Mouse (Mus musculus): ENCODE data around the gene Itga8. TPM values are rescaled to one million over a fixed set of nuclear protein-coding genes. Genes with fewer than 3 reads are reported as not detected.

Gene Itga8
- polyA plus RNA-seq, 1 experiment, result not detected

DNA sequence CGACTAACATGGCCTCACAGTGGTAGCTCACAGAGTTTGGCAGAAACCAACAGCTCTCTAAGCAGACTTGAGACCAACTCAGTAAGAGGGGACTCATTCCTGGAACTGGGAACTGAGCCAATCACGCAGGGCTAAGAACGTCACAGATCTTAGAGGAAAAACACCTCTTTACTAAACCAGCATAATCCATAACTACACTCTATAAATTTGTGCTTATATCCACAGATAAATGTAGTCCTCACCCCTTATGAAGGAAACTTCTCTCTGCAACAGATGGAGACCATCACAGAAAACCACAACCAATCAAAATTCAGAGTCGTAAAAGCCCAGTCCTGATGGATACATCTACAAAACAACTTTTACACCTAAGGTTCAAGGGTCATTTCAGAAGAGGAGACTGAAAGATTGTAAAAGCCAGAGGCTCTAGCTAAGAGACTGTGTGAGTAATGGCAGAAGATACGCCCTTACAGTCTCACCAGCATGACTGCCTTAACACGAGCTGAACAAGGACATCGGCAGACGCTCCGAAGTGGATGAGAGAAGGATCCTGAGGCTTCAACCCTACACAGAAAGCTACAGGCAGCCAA lies 3.4 kb upstream of the Itga8 start:
- 85% methylated on average over 9 of the region's 9 CpGs for WGBS
- TF ChIP-seq POLR2A (IDR thresholded peaks at IDR 0.05; ENCODE audit: insufficient read depth, low read depth, low read length) (no peak), CTCF (IDR thresholded peaks at IDR 0.05; ENCODE audit: insufficient read depth, low read depth, low read length) (no peak)
- H3K4me3 ChIP-seq (ENCODE audit: insufficient read depth, low read depth, low read length), result no peak overlapping the region
- H3K27ac ChIP-seq (ENCODE audit: insufficient read depth, low read depth, low read length), result no peak overlapping the region
- peaks cover 3% of the 10 kb centered on the region; the same call in 1 of the 2 replicates for H3K4me1 ChIP-seq (ENCODE audit: control insufficient read depth, insufficient read depth, low read length)

DNA sequence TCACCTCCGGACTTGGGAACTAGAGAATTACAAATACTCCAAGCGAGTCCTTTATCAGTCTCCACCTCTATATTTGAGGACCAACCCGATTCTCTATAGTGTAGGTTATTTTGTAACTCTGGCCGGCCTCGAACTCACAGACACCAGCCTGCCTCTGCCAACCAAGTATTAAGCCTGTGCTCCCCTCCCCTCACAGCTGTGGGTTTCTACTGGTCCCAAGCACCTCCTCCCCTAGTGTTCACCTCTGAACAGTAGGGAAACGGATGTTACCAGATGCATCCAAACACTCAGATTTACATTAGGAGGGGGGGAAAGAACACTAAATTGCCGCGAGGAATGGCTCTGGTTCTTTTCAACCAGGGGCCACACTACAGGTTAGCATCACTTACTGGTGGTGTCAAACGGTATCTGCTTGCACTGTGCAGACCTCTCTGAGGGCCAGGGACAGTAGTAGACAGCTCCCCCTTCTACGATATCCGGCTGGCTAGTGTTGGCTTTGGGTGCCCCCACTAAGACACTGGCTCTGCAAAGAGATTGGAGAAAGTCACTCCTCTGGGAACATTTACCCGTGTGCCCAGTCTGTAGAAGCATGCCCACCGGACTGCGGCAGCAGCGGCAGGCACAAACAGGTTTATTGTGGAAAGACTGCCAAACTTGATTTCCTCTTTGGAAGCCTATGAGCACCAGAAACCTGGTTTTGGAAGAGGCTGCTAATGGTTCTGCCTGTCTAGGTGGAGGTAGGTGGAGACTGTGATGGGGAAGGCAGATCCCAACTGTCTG lies 1.1 kb downstream of the Itga8 start:
- Histone ChIP-seq H3K4me3 (ENCODE audit: insufficient read depth, low read depth, low read length) (peak overlapping the region; percentile 68), H3K27ac (ENCODE audit: insufficient read depth, low read depth, low read length) (no peak overlapping the region), H3K4me1 (ENCODE audit: control insufficient read depth, insufficient read depth, low read length) (peaks cover 3% of the 10 kb centered on the region; the same call in 1 of the 2 replicates)
- no peak for TF ChIP-seq POLR2A (IDR thresholded peaks at IDR 0.05; ENCODE audit: insufficient read depth, low read depth, low read length)
- no peak for TF ChIP-seq CTCF (IDR thresholded peaks at IDR 0.05; ENCODE audit: insufficient read depth, low read depth, low read length)
- WGBS, result 74% methylated on average over 15 of the region's 15 CpGs

DNA sequence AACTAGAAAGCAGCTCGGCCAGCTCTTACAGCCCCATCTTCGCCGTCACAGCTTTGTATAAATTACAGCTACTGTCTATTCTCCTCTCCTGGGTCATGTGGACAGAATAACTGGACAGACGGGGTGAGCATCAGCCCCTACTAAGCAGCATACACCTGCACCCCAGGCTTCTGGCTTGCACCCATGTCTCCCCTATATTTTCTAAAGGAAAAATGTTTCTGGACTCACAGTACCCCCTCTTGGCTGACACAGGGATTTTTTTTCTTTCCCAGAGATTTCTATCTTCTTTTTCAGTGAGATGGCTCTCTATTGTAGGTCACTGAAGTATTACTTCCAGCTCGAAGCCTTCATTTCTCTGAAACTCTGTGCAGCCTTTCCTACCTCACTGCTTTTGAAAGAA lies 4.4 kb downstream of the Itga8 start:
- no peak for TF ChIP-seq CTCF (IDR thresholded peaks at IDR 0.05; ENCODE audit: insufficient read depth, low read depth, low read length)
- peaks cover 3% of the 10 kb centered on the region; the same call in 1 of the 2 replicates for H3K4me1 ChIP-seq (ENCODE audit: control insufficient read depth, insufficient read depth, low read length)
- no peak overlapping the region for H3K27ac ChIP-seq (ENCODE audit: insufficient read depth, low read depth, low read length)
- H3K4me3 ChIP-seq (ENCODE audit: insufficient read depth, low read depth, low read length), result no peak overlapping the region
- WGBS, result 77% methylated on average over 5 of the region's 5 CpGs

DNA sequence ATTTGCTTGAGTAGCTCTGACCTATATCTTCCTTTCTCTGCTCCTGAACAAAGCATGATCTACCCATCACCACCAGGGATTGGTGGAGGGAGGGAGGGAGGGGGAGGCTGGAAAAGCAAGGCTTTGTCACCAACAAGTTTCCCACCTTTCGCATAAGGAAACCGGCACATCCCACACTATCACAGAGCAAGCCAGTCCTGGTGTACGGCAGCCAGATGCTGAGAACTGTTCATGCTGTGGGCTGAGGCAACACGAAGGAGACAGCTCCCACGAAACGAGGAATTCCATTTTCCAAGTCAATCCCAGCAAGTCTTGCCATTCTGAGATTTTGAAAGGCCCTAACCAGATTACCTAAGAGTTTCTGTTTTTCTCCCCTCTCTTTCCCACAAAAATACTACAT lies 6.6 kb downstream of the Itga8 start:
- WGBS, result 86% methylated on average over 6 of the region's 6 CpGs
- H3K4me1 ChIP-seq (ENCODE audit: control insufficient read depth, insufficient read depth, low read length), result 0 out of 2 replicates have a peak, but pooled peaks cover 2% of the 10 kb centered on the region
- no peak overlapping the region for H3K4me3 ChIP-seq (ENCODE audit: insufficient read depth, low read depth, low read length)
- TF ChIP-seq CTCF (IDR thresholded peaks at IDR 0.05; ENCODE audit: insufficient read depth, low read depth, low read length), result no peak
- TF ChIP-seq POLR2A (IDR thresholded peaks at IDR 0.05; ENCODE audit: insufficient read depth, low read depth, low read length), result no peak
- H3K27ac ChIP-seq (ENCODE audit: insufficient read depth, low read depth, low read length), result no peak overlapping the region

DNA sequence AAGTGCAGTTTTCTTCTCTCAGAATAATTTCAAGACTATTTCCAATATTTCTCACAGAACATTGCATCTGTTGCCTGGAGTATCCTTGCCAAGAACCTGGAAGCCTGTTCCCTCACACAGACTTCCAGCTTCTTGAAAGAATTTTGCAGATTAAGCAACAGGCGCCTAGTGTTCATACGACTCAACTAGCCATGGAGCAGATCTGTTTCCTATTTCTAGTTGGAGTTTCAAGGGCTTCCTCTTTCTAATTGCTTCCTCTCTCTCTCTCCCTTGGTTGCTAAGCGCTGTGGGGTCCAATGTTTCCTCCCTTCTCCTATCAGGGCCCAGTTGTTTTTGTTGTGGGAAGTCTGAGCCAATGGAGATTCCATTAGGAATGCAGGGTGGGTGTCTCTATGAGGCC lies 7.7 kb downstream of the Itga8 start:
- H3K4me3 ChIP-seq (ENCODE audit: insufficient read depth, low read depth, low read length), result no peak overlapping the region
- 0 out of 2 replicates have a peak, but pooled peaks cover 2% of the 10 kb centered on the region for H3K4me1 ChIP-seq (ENCODE audit: control insufficient read depth, insufficient read depth, low read length)
- no peak for TF ChIP-seq CTCF (IDR thresholded peaks at IDR 0.05; ENCODE audit: insufficient read depth, low read depth, low read length)
- TF ChIP-seq POLR2A (IDR thresholded peaks at IDR 0.05; ENCODE audit: insufficient read depth, low read depth, low read length), result no peak
- 68% methylated on average over 3 of the region's 3 CpGs for WGBS
- H3K27ac ChIP-seq (ENCODE audit: insufficient read depth, low read depth, low read length), result no peak overlapping the region

DNA sequence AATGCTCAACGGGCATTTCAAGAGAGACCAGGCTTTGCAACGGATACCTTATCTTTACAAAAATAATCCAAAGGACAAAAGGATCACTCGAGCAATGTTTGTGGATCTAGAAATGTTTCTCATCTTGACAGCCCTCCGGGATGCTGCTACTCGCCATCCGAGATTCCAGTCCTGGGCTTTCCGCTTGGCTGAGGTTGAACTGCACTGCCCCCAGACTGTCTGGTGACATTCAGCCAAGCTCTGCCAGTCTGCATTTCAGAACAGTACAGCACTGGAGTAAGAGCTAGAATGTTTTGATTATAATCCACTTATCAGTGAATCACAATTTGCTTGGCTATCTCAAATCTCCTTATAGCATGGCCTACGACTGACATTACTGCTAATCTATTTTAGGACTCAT lies 8.3 kb downstream of the Itga8 start:
- WGBS, result 78% methylated on average over 8 of the region's 8 CpGs
- no peak overlapping the region for H3K4me3 ChIP-seq (ENCODE audit: insufficient read depth, low read depth, low read length)
- 0 out of 2 replicates have a peak, but pooled peaks cover 2% of the 10 kb centered on the region for H3K4me1 ChIP-seq (ENCODE audit: control insufficient read depth, insufficient read depth, low read length)
- H3K27ac ChIP-seq (ENCODE audit: insufficient read depth, low read depth, low read length), result no peak overlapping the region
- TF ChIP-seq POLR2A (IDR thresholded peaks at IDR 0.05; ENCODE audit: insufficient read depth, low read depth, low read length), result no peak
- no peak for TF ChIP-seq CTCF (IDR thresholded peaks at IDR 0.05; ENCODE audit: insufficient read depth, low read depth, low read length)

DNA sequence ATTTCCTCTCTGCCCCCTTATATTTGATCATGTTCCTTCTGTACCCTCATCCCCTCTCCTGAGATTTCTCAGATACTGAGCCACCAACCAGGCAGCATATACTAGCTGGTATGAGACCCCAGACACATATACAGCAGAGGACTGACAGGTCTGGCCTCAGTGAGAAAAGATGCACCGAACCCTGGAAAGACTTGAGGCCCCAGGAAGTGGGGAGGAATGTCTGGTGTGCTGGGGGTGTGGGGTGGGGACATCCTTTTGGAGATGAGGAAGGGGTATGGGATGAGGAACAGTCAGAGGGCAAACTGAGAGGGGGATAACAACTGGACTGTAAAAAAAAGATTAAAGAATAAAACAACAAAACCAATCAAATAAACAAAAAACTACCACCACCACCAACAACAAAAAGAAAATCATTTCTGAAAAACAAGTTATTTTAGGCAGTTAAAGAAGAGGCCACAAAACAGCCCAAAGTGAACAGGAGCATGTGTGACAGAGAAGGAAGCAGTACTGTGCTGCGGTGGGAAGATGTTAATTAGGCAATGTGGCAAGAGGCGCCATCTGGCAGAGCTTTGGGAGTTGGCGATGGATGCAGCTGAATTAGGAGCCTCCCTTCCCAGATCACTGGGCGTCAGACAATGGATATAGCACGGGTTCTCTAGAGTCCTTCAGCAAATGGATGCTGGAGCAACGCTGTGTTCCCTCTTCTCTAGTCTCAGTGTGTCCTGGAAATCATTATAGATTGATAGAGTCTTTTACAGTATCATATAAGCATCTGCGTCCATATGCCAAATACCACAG lies 9.5 kb downstream of the Itga8 start:
- TF ChIP-seq CTCF (IDR thresholded peaks at IDR 0.05; ENCODE audit: insufficient read depth, low read depth, low read length) (no peak), POLR2A (IDR thresholded peaks at IDR 0.05; ENCODE audit: insufficient read depth, low read depth, low read length) (no peak)
- H3K4me3 ChIP-seq (ENCODE audit: insufficient read depth, low read depth, low read length), result no peak overlapping the region
- WGBS, result 43% methylated on average over 8 of the region's 8 CpGs
- 0 out of 2 replicates have a peak, but pooled peaks cover 2% of the 10 kb centered on the region for H3K4me1 ChIP-seq (ENCODE audit: control insufficient read depth, insufficient read depth, low read length)
- no peak overlapping the region for H3K27ac ChIP-seq (ENCODE audit: insufficient read depth, low read depth, low read length)

DNA sequence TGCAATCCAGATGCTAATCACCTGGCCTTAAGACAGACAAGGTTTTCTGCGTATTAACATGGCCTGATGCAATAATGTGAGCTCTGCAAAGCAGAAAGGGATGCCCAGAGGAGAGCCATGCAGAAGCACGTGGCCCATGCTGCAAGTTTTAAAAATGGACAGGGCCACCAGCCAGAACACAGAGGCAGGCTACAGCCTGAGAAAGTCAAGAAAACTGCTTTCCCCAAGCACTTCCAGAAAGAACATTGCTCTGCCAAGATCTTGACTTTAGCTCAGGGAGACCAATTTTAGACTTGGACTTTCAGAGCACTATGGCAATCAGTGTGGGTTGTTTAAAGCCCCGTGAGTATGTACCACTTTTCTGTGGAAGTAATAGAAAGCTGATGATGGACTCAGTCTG lies 11.5 kb downstream of the Itga8 start:
- Histone ChIP-seq H3K4me3 (ENCODE audit: insufficient read depth, low read depth, low read length) (no peak overlapping the region), H3K27ac (ENCODE audit: insufficient read depth, low read depth, low read length) (no peak overlapping the region), H3K4me1 (ENCODE audit: control insufficient read depth, insufficient read depth, low read length) (0 out of 2 replicates have a peak, but pooled peaks cover 2% of the 10 kb centered on the region)
- no peak for TF ChIP-seq POLR2A (IDR thresholded peaks at IDR 0.05; ENCODE audit: insufficient read depth, low read depth, low read length)
- TF ChIP-seq CTCF (IDR thresholded peaks at IDR 0.05; ENCODE audit: insufficient read depth, low read depth, low read length), result no peak
- 85% methylated on average over 3 of the region's 3 CpGs for WGBS

DNA sequence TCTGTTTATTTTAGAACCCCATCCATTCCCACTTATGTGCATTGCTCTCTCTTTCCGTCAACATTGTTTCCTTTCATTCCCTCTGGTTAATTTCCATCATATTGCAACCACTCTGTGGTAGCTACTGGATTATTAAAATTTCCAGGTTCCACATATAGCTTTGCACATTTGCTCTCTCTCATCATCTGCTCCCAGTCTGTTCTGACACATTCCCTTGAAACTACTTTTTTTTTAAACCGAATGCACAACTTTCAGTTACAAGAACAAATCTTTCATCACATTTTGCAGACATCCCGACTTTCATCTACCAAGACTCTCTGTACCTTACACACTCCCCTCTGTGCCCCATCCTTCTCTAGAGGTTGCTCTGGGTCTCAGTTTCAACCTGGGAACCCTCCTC lies 13.9 kb downstream of the Itga8 start:
- no peak overlapping the region for H3K4me3 ChIP-seq (ENCODE audit: insufficient read depth, low read depth, low read length)
- no peak overlapping the region for H3K27ac ChIP-seq (ENCODE audit: insufficient read depth, low read depth, low read length)
- 92% methylated on average over 3 of the region's 3 CpGs for WGBS
- TF ChIP-seq CTCF (IDR thresholded peaks at IDR 0.05; ENCODE audit: insufficient read depth, low read depth, low read length), result no peak
- TF ChIP-seq POLR2A (IDR thresholded peaks at IDR 0.05; ENCODE audit: insufficient read depth, low read depth, low read length), result no peak
- 0 out of 2 replicates have a peak, but pooled peaks cover 2% of the 10 kb centered on the region for H3K4me1 ChIP-seq (ENCODE audit: control insufficient read depth, insufficient read depth, low read length)
